8 mouse cellular contexts compared by ENCODE assay signal in genomic region chr14:100749737-100750541, GRCm38 (mm10).
A peak's percentile ranks its signal among the peaks of the same experiment; 100 is the strongest.
DNase-seq lines count a peak whose midpoint lies in the region; ATAC-seq and TF ChIP-seq lines count a peak whose summit lies in the region.

No protein-coding gene starts in this region.

- no peaks in the 10 kb centered on the region for H3K9me3 ChIP-seq in E14TG2a.4 (ENCODE audit: low read length)
- no peaks in the 10 kb centered on the region for H3K9me3 ChIP-seq in liver, embryonic 15.5 days (replicated peaks)

- intact Hi-C loops in heart, postnatal 25 days (cut with DNase I) = loop anchor here (5.0 to 10.0 kb wide), 4 partner anchors 145 to 465 kb away; partner anchors contain the start of gene Klf12

- H3K27me3 ChIP-seq in E14TG2a.4 (ENCODE audit: insufficient read depth, low read length) = no peaks in the 10 kb centered on the region; the same call in 1 of the 2 replicates
- no peaks in the 10 kb centered on the region for H3K27me3 ChIP-seq in cerebellum, adult 2 months (ENCODE audit: control insufficient read depth, insufficient read depth, low read length)
- no peaks in the 10 kb centered on the region for H3K27me3 ChIP-seq in liver, embryonic 15.5 days

- H3K36me3 ChIP-seq in E14TG2a.4 (ENCODE audit: insufficient read depth, low read length) = no peaks in the 10 kb centered on the region
- H3K36me3 ChIP-seq in liver, embryonic 15.5 days (replicated peaks) = no peaks in the 10 kb centered on the region

- H3K4me1 ChIP-seq in E14TG2a.4 (replicated peaks; ENCODE audit: low read depth, low read length) = peaks cover 27% of the 10 kb centered on the region
- 0 out of 2 replicates have a peak, but pooled peaks cover 5% of the 10 kb centered on the region for H3K4me1 ChIP-seq in cerebellum, adult 2 months (ENCODE audit: control insufficient read depth, insufficient read depth, low read length)
- H3K4me1 ChIP-seq in liver, embryonic 15.5 days (replicated peaks) = no peaks in the 10 kb centered on the region
- H3K4me1 ChIP-seq in olfactory bulb, adult 2 months (ENCODE audit: control insufficient read depth, insufficient read depth, low read length) = peaks cover 9% of the 10 kb centered on the region

- H3K4me3 ChIP-seq in E14TG2a.4 (replicated peaks; ENCODE audit: low read length) = peak overlapping the region; percentile 72
- H3K4me3 ChIP-seq in cerebellum, adult 2 months (replicated peaks; ENCODE audit: insufficient read depth, low read depth, low read length) = peak overlapping the region; percentile 59
- peak overlapping the region; percentile 40 for H3K4me3 ChIP-seq in liver, embryonic 15.5 days (replicated peaks)
- H3K4me3 ChIP-seq in olfactory bulb, adult 2 months (ENCODE audit: insufficient read depth, low read depth, low read length) = peak overlapping the region; percentile 37

- H3K9ac ChIP-seq in liver, embryonic 15.5 days = no peak overlapping the region

- no peak overlapping the region for H3K27ac ChIP-seq in cerebellum, adult 2 months (ENCODE audit: insufficient read depth, low read length)
- 0 out of 2 replicates have a peak overlapping the region, but pooled peaks have one; percentile 14 for H3K27ac ChIP-seq in liver, embryonic 15.5 days (replicated peaks)
- peak overlapping the region; percentile 91 for H3K27ac ChIP-seq in olfactory bulb, adult 2 months (ENCODE audit: insufficient read depth, low read depth, low read length)

- ATAC-seq in liver, embryonic 15.5 days (ENCODE audit: insufficient read depth) = peak; percentile 65
- no peak for ATAC-seq in megakaryocyte, adult 5-6 weeks (ENCODE audit: poor library complexity, severe bottlenecking)

- 5% methylated on average over 19 of the region's 19 CpGs for WGBS in cerebellum, adult 2 months
- 12% methylated on average over 19 of the region's 19 CpGs for WGBS in liver, embryonic 15.5 days (ENCODE audit: insufficient replicate concordance)
- WGBS in olfactory bulb, adult 2 months = 4% methylated on average over 19 of the region's 19 CpGs

- no peak for TF ChIP-seq CTCF in E14TG2a.4 (conservative IDR thresholded peaks at IDR 0.05; ENCODE audit: low read length)
- TF ChIP-seq CTCF in cerebellum, adult 2 months (IDR thresholded peaks at IDR 0.05; ENCODE audit: borderline replicate concordance, insufficient read depth, low read depth, low read length) = no peak
- TF ChIP-seq CTCF in olfactory bulb, adult 2 months (IDR thresholded peaks at IDR 0.05; ENCODE audit: insufficient read depth, low read depth, low read length) = no peak

- H3K4me2 ChIP-seq in liver, embryonic 15.5 days = peak overlapping the region; percentile 43

- peak; percentile 51 to 59 for DNase-seq in cerebellum, adult 2 months
- DNase-seq in forelimb bud, embryonic 11.5 days (ENCODE audit: low read depth, low spot score) = peak; percentile 66
- DNase-seq in heart, postnatal 25 days (ENCODE audit: low spot score) = peak; percentile 65
- DNase-seq in layer of hippocampus, adult 18-20 months (ENCODE audit: low spot score in 2 of 2) = peak; percentile 67 to 70

- TF ChIP-seq POLR2A in cerebellum, adult 2 months (IDR thresholded peaks at IDR 0.05; ENCODE audit: borderline replicate concordance, insufficient read depth, low read length) = no peak
- no peak for TF ChIP-seq POLR2A in olfactory bulb, adult 2 months (IDR thresholded peaks at IDR 0.05; ENCODE audit: insufficient read depth, low read depth, low read length)
